Mouse (Mus musculus): ENCODE data around the gene Chd2. TPM values are rescaled to one million over a fixed set of nuclear protein-coding genes. Genes with fewer than 3 reads are reported as not detected.

The Chd2 gene
- polyA plus RNA-seq, 1 experiment from 2014 or later = 18.0 TPM

DNA sequence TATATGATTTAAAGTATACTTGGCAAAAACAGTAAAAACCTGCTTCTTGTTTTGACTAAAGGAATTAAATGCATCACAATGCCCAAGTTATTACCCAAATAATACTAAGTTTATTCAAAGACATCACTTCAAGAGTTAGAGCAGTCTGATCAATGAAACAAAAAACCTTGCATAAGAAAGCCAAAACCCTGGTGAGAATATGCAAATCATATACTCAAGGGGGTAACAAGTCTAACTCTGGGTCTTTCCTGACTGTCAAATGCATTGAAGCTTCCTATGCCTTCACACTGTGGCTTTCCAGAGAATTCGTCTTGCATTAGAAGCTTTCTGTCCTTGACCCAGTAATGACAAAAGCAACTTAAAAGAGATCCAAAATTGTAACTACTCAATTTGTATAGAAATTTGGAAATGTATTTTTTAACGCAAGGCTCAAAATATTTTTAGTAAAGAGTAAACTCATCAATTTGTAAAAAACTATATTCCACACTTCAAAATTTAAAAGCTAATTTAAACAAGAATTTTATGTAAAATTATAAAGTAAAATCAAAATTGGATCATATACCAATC lies 2.4 kb downstream of the Chd2 start:
- no peaks in the 10 kb centered on the region for H3K9me3 ChIP-seq (ENCODE audit: control insufficient read depth, low read length)
- WGBS = 16% methylated on average over 2 of the region's 2 CpGs
- no peak for DNase-seq (ENCODE audit: low spot score)
- H3K27me3 ChIP-seq (ENCODE audit: control insufficient read depth, insufficient read depth, low read length) = no peaks in the 10 kb centered on the region
- no peaks in the 10 kb centered on the region for H3K36me3 ChIP-seq (ENCODE audit: control insufficient read depth, insufficient read depth, low read length)
- peak overlapping the region; percentile 44 for H3K4me3 ChIP-seq (ENCODE audit: low read depth, low read length)
- H3K27ac ChIP-seq (replicated peaks) = peak overlapping the region; percentile 84
- no peaks in the 10 kb centered on the region; the same call in 1 of the 2 replicates for H3K4me1 ChIP-seq (replicated peaks; ENCODE audit: control insufficient read depth, insufficient read depth)
- no peak for ATAC-seq (ENCODE audit: low FRiP score, low TSS enrichment)
- peak overlapping the region; percentile 71 for H3K9ac ChIP-seq (ENCODE audit: low read length)
- H3K4me2 ChIP-seq (replicated peaks; ENCODE audit: low read depth) = peak overlapping the region; percentile 69
- no peak for TF ChIP-seq EP300 (optimal IDR thresholded peaks at IDR 0.05)
- no peak for TF ChIP-seq CTCF (IDR thresholded peaks at IDR 0.05; ENCODE audit: low read depth)

- Histone ChIP-seq H3K4me1 (replicated peaks; ENCODE audit: control insufficient read depth, insufficient read depth) (no peaks in the 10 kb centered on the region; the same call in 1 of the 2 replicates), H3K27me3 (ENCODE audit: control insufficient read depth, insufficient read depth, low read length) (no peaks in the 10 kb centered on the region), H3K4me2 (replicated peaks; ENCODE audit: low read depth) (peak overlapping the region; percentile 69), H3K4me3 (ENCODE audit: low read depth, low read length) (peak overlapping the region; percentile 44), H3K9ac (ENCODE audit: low read length) (peak overlapping the region; percentile 61), H3K9me3 (ENCODE audit: control insufficient read depth, low read length) (no peaks in the 10 kb centered on the region), H3K36me3 (ENCODE audit: control insufficient read depth, insufficient read depth, low read length) (no peaks in the 10 kb centered on the region), H3K27ac (replicated peaks) (peak overlapping the region; percentile 94)
- ATAC-seq (ENCODE audit: low FRiP score, low TSS enrichment) (no peak), DNase-seq (ENCODE audit: low spot score) (no peak)
- TF ChIP-seq CTCF (IDR thresholded peaks at IDR 0.05; ENCODE audit: low read depth) (no peak), EP300 (optimal IDR thresholded peaks at IDR 0.05) (no peak)
- under 1% methylated on average over 4 of the region's 4 CpGs for WGBS
Observed at GRCm38 (mm10) chr7:73538424-73539079, 3.1 kb downstream of the Chd2 start.

- Histone ChIP-seq H3K4me1 (replicated peaks; ENCODE audit: control insufficient read depth, insufficient read depth) (no peaks in the 10 kb centered on the region; the same call in none of the 2 replicates), H3K9me3 (ENCODE audit: control insufficient read depth, low read length) (no peaks in the 10 kb centered on the region), H3K27me3 (ENCODE audit: control insufficient read depth, insufficient read depth, low read length) (no peaks in the 10 kb centered on the region), H3K4me2 (replicated peaks; ENCODE audit: low read depth) (peak overlapping the region; percentile 69), H3K27ac (replicated peaks) (peak overlapping the region; percentile 94), H3K36me3 (ENCODE audit: control insufficient read depth, insufficient read depth, low read length) (no peaks in the 10 kb centered on the region), H3K9ac (ENCODE audit: low read length) (peak overlapping the region; percentile 62), H3K4me3 (ENCODE audit: low read depth, low read length) (peak overlapping the region; percentile 44)
- DNase-seq (ENCODE audit: low spot score) (peak; percentile 100), ATAC-seq (ENCODE audit: low FRiP score, low TSS enrichment) (peak; percentile 96)
- TF ChIP-seq EP300 (optimal IDR thresholded peaks at IDR 0.05) (peak; percentile 88), CTCF (IDR thresholded peaks at IDR 0.05; ENCODE audit: low read depth) (peak; percentile 24; the same call in 1 of the 2 replicates)
- 0% methylated on average over 46 of the region's 46 CpGs for WGBS
Observed at GRCm38 (mm10) chr7:73537634-73538423, 3.8 kb downstream of the Chd2 start.

- WGBS = 8% methylated on average over 10 of the region's 10 CpGs
- no peak for ATAC-seq (ENCODE audit: low FRiP score, low TSS enrichment)
- no peaks in the 10 kb centered on the region for H3K27me3 ChIP-seq (ENCODE audit: control insufficient read depth, insufficient read depth, low read length)
Observed at GRCm38 (mm10) chr7:73537228-73537627, 4.4 kb downstream of the Chd2 start.

DNA sequence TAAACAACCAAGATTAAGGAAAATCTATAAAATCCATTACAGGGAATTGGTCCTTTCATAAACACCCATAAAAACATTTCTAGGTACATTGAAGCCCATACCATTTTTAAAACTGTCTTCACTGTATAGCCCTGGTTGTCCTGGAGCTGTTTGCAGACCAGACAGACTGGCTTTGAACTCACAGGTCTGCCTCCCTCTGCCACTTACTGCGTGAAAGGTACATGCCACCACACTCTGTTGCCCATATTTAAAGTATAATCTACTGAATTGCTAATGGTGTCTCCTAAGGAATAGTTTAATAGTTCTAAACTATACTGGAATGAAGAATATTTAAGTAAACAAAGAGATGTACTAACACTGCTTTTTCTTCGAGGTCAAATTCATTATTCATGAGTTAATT lies 5.1 kb downstream of the Chd2 start:
- TF ChIP-seq CTCF (IDR thresholded peaks at IDR 0.05; ENCODE audit: low read depth) (no peak), EP300 (optimal IDR thresholded peaks at IDR 0.05) (no peak)
- Histone ChIP-seq H3K9ac (ENCODE audit: low read length) (peak overlapping the region; percentile 62; the same call in 1 of the 2 replicates), H3K4me2 (replicated peaks; ENCODE audit: low read depth) (peak overlapping the region; percentile 59), H3K27ac (replicated peaks) (no peak overlapping the region), H3K9me3 (ENCODE audit: control insufficient read depth, low read length) (no peaks in the 10 kb centered on the region), H3K36me3 (ENCODE audit: control insufficient read depth, insufficient read depth, low read length) (no peaks in the 10 kb centered on the region), H3K27me3 (ENCODE audit: control insufficient read depth, insufficient read depth, low read length) (no peaks in the 10 kb centered on the region), H3K4me1 (replicated peaks; ENCODE audit: control insufficient read depth, insufficient read depth) (peaks cover 2% of the 10 kb centered on the region), H3K4me3 (ENCODE audit: low read depth, low read length) (no peak overlapping the region)
- 37% methylated on average over 2 of the region's 2 CpGs for WGBS
- no peak for DNase-seq (ENCODE audit: low spot score)
- ATAC-seq (ENCODE audit: low FRiP score, low TSS enrichment) = no peak

More at GRCm38 (mm10) chr7:73537228-73537627, 4.4 kb downstream of the Chd2 start:
- H3K4me2 ChIP-seq (replicated peaks; ENCODE audit: low read depth) = peak overlapping the region; percentile 59
- no peaks in the 10 kb centered on the region; the same call in none of the 2 replicates for H3K4me1 ChIP-seq (replicated peaks; ENCODE audit: control insufficient read depth, insufficient read depth)
- no peaks in the 10 kb centered on the region for H3K36me3 ChIP-seq (ENCODE audit: control insufficient read depth, insufficient read depth, low read length)
- peak overlapping the region; percentile 42 for H3K4me3 ChIP-seq (ENCODE audit: low read depth, low read length)
- H3K9ac ChIP-seq (ENCODE audit: low read length) = peak overlapping the region; percentile 62
- DNase-seq (ENCODE audit: low spot score) = no peak
- H3K27ac ChIP-seq (replicated peaks) = peak overlapping the region; percentile 91
- TF ChIP-seq CTCF (IDR thresholded peaks at IDR 0.05; ENCODE audit: low read depth) = no peak
- no peak for TF ChIP-seq EP300 (optimal IDR thresholded peaks at IDR 0.05)
- H3K9me3 ChIP-seq (ENCODE audit: control insufficient read depth, low read length) = no peaks in the 10 kb centered on the region

Data from stomach, postnatal 0 days (tissue).